Mouse (Mus musculus) CH12.LX (cell line): Measurements from ENCODE around the gene Cep55. TPM values are rescaled to one million over a fixed set of nuclear protein-coding genes. Genes with fewer than 3 reads are reported as not detected.

Source experiments
- DNase-seq: peaks from one replicate; pipeline ENCODE4 v3.0.0-alpha.2; 2013; ENCODE audit errors: extremely low read depth
- H3K27ac ChIP-seq: 2 replicates; pipeline ENCODE4 v1.5.1; 2012; ENCODE audit warnings: low read depth, mild to moderate bottlenecking, control low read depth, moderate library complexity; ENCODE audit not compliant: insufficient read depth
- H3K27me3 ChIP-seq: replicated peaks from 2 replicates; pipeline ENCODE3; 2012; ENCODE audit warnings: inconsistent platforms
- H3K36me3 ChIP-seq, 2 experiments: replicated peaks in 1 of 2; 2 replicates each; pipeline versions ENCODE3 to v1.6.1; 2012; ENCODE audit warnings: inconsistent platforms in 1 of 2, low read length in 1 of 2, mild to moderate bottlenecking in 1 of 2, mixed read lengths in 1 of 2, moderate library complexity in 1 of 2; ENCODE audit not compliant: control insufficient read depth in 1 of 2, insufficient read depth in 1 of 2
- H3K4me1 ChIP-seq, 2 experiments: 2 replicates each; pipeline ENCODE4 v1.6.1; 2012; ENCODE audit warnings: inconsistent platforms in 1 of 2, moderate library complexity in 1 of 2; ENCODE audit not compliant: insufficient read depth in 2 of 2, control insufficient read depth in 1 of 2
- H3K4me2 ChIP-seq: 2 replicates; pipeline ENCODE4 v1.6.1; 2012; ENCODE audit warnings: low read depth, mild to moderate bottlenecking, control low read depth; ENCODE audit not compliant: poor library complexity, insufficient read depth, severe bottlenecking
- H3K4me3 ChIP-seq, 3 experiments: fragments of 150-350 bp in 1 of 3; sonication (generic) in 1 of 3; replicated peaks in 1 of 3; 2 replicates each; pipeline versions ENCODE3 to v1.5.1; 2011 to 2012; ENCODE audit warnings: low read depth in 2 of 3, low read length in 2 of 3, mild to moderate bottlenecking in 2 of 3, moderate library complexity in 2 of 3, control low read depth in 1 of 3, improper control_type of control experiment in 1 of 3, inconsistent platforms in 1 of 3, mixed read lengths in 1 of 3; ENCODE audit not compliant: poor library complexity in 1 of 3
- H3K79me2 ChIP-seq: replicated peaks from 2 replicates; pipeline ENCODE4 v1.6.1; 2012; ENCODE audit warnings: mild to moderate bottlenecking, moderate library complexity; ENCODE audit not compliant: control insufficient read depth, poor library complexity, insufficient read depth, severe bottlenecking; ENCODE audit errors: extremely low read depth
- H3K9ac ChIP-seq: 2 replicates; pipeline ENCODE4 v1.6.1; 2012; ENCODE audit warnings: low read depth, mild to moderate bottlenecking, control low read depth, moderate library complexity; ENCODE audit not compliant: insufficient read depth
- H3K9me3 ChIP-seq: replicated peaks from 2 replicates; pipeline ENCODE3; 2012; ENCODE audit warnings: low read length, inconsistent platforms, mixed read lengths
- BHLHE40 ChIP-seq: IDR thresholded peaks from 2 replicates; pipeline ENCODE4 v1.6.1; 2011; ENCODE audit warnings: mild to moderate bottlenecking, low read depth, low read length, improper control_type of control experiment
- CHD1 ChIP-seq: IDR thresholded peaks from 2 replicates; pipeline ENCODE4 v1.6.1; 2012; ENCODE audit warnings: low read depth, low read length, improper control_type of control experiment, inconsistent platforms
- CTCF ChIP-seq, 2 experiments: IDR thresholded peaks in 1 of 2; conservative IDR thresholded peaks in 1 of 2; 2 replicates each; pipeline ENCODE4 v1.5.1; 2011 to 2012; ENCODE audit warnings: low read depth in 2 of 2, low read length in 2 of 2, improper control_type of control experiment in 1 of 2, inconsistent platforms in 1 of 2, mild to moderate bottlenecking in 1 of 2, moderate library complexity in 1 of 2
- E2F4 ChIP-seq: IDR thresholded peaks from 2 replicates; pipeline ENCODE4 v1.6.1; 2011; ENCODE audit warnings: low read depth, low read length, improper control_type of control experiment; ENCODE audit not compliant: insufficient replicate concordance
- ETS1 ChIP-seq: conservative IDR thresholded peaks from 2 replicates; pipeline ENCODE4 v1.6.1; 2012; ENCODE audit warnings: low read depth, mild to moderate bottlenecking, inconsistent platforms, low read length, improper control_type of control experiment, moderate library complexity
- GABPA ChIP-seq: IDR thresholded peaks from 2 replicates; pipeline ENCODE4 v1.6.1; 2012; ENCODE audit warnings: low read depth, low read length, improper control_type of control experiment, inconsistent platforms; ENCODE audit not compliant: insufficient replicate concordance
- IRF4 ChIP-seq: IDR thresholded peaks from 2 replicates; pipeline ENCODE4 v1.6.1; 2014; ENCODE audit warnings: low read depth, mild to moderate bottlenecking, inconsistent platforms, low read length, improper control_type of control experiment
- JUN ChIP-seq: IDR thresholded peaks from 2 replicates; pipeline ENCODE4 v1.6.1; 2011; ENCODE audit warnings: low read depth, mild to moderate bottlenecking, low read length, improper control_type of control experiment, moderate library complexity; ENCODE audit not compliant: insufficient read depth
- MAFK ChIP-seq: IDR thresholded peaks from 2 replicates; pipeline ENCODE4 v1.6.1; 2011; ENCODE audit warnings: low read length, improper control_type of control experiment; ENCODE audit not compliant: insufficient replicate concordance
- MAX ChIP-seq: IDR thresholded peaks from 2 replicates; pipeline ENCODE4 v1.6.1; 2011; ENCODE audit warnings: low read length, improper control_type of control experiment
- MAZ ChIP-seq: IDR thresholded peaks from 2 replicates; pipeline ENCODE4 v1.6.1; 2012; ENCODE audit warnings: low read depth, mild to moderate bottlenecking, inconsistent platforms, low read length, improper control_type of control experiment, moderate library complexity
- MEF2A ChIP-seq: IDR thresholded peaks from 2 replicates; pipeline ENCODE4 v1.6.1; 2014; ENCODE audit warnings: low read depth, mild to moderate bottlenecking, inconsistent platforms, low read length, improper control_type of control experiment, borderline replicate concordance
- MXI1 ChIP-seq: IDR thresholded peaks from 2 replicates; pipeline ENCODE4 v1.6.1; 2011; ENCODE audit warnings: mild to moderate bottlenecking, low read depth, low read length, improper control_type of control experiment
- MYC ChIP-seq: IDR thresholded peaks from 2 replicates; pipeline ENCODE4 v1.6.1; 2011; ENCODE audit warnings: low read depth, mild to moderate bottlenecking, improper control_type of control experiment, low read length
- PAX5 ChIP-seq: IDR thresholded peaks from 2 replicates; pipeline ENCODE4 v1.6.1; 2012; ENCODE audit warnings: low read length, inconsistent platforms, mixed read lengths
- POLR2AphosphoS2 ChIP-seq: IDR thresholded peaks from 2 replicates; pipeline ENCODE4 v1.6.1; 2011; ENCODE audit warnings: low read depth, low read length, improper control_type of control experiment
- RAD21 ChIP-seq: IDR thresholded peaks from 2 replicates; pipeline ENCODE4 v1.6.1; 2011; ENCODE audit warnings: low read depth, mild to moderate bottlenecking, low read length, improper control_type of control experiment, moderate library complexity
- SIN3A ChIP-seq: IDR thresholded peaks from 2 replicates; pipeline ENCODE4 v1.6.1; 2012; ENCODE audit warnings: low read length, improper control_type of control experiment, inconsistent platforms
- SMC3 ChIP-seq: IDR thresholded peaks from 2 replicates; pipeline ENCODE4 v1.6.1; 2011; ENCODE audit warnings: low read depth, low read length, improper control_type of control experiment
- TCF12 ChIP-seq: IDR thresholded peaks from 2 replicates; pipeline ENCODE4 v1.6.1; 2014; ENCODE audit warnings: low read depth, mild to moderate bottlenecking, inconsistent platforms, low read length, improper control_type of control experiment
- UBTF ChIP-seq: IDR thresholded peaks from 2 replicates; pipeline ENCODE4 v1.6.1; 2012; ENCODE audit warnings: low read depth, mild to moderate bottlenecking, inconsistent platforms, low read length, improper control_type of control experiment, moderate library complexity
- USF1 ChIP-seq: IDR thresholded peaks from 2 replicates; pipeline ENCODE4 v1.6.1; 2014; ENCODE audit warnings: low read depth, mild to moderate bottlenecking, inconsistent platforms, low read length, improper control_type of control experiment
- ZKSCAN1 ChIP-seq: IDR thresholded peaks from 2 replicates; pipeline ENCODE4 v1.6.1; 2012; ENCODE audit warnings: low read depth, inconsistent platforms, low read length, improper control_type of control experiment, borderline replicate concordance
- dilution Hi-C: fragments of 300-500 bp; cut with MboI; formaldehyde crosslinking; loops from 2 replicates; pipeline ENCODE4 v1.14.3; 2020; ENCODE audit warnings: low sequenced_read_pairs; ENCODE audit not compliant: extremely low pct_unique_long_range_greater_than_20kb, extremely low pct_ligation_motif_present
- in situ Hi-C: fragments of 300-500 bp; cut with MboI; formaldehyde crosslinking; loops from 3 replicates; pipeline ENCODE4 v1.14.3; 2019; ENCODE audit warnings: low sequenced_read_pairs, low pct_ligation_motif_present, low pct_unique_long_range_greater_than_20kb, mixed read lengths
- polyA plus RNA-seq: library from polyadenylated mRNA; unstranded; fragments of >175 nt; gene quantifications from 2 replicates; pipeline ENCODE4 v1.2.1, GENCODE M21; 2012; ENCODE audit warnings: low read depth; ENCODE audit not compliant: insufficient read length
- total RNA-seq, 2 experiments: library from RNA; depleted of rRNA; stranded (reverse); fragments of 300-350 nt in 1 of 2; fragments of >200 nt in 1 of 2; gene quantifications; 2 replicates each; pipeline ENCODE4 v1.2.3; 2012 to 2014

Cep55 gene
- total and polyA plus RNA-seq, 3 experiments, result 29.6 to 76.2 (median 64.2) TPM

GRCm38 (mm10) chr19:38032993-38033734, 21.6 kb upstream of the Cep55 start:
- Histone ChIP-seq H3K4me1 (peaks cover 6 to 34% of the 10 kb centered on the region in 2 experiments; a peak in 3 of 4 replicates), H3K4me3 (no peak overlapping the region), H3K79me2 (no peaks in the 10 kb centered on the region), H3K9me3 (no peaks in the 10 kb centered on the region), H3K4me2 (no peak overlapping the region), H3K36me3 (no peaks in the 10 kb centered on the region), H3K9ac (no peak overlapping the region), H3K27me3 (no peaks in the 10 kb centered on the region), H3K27ac (no peak overlapping the region)
- in situ Hi-C loops (no loop called here), dilution Hi-C loops (no loop called here)
- TF ChIP-seq BHLHE40 (no peak), SIN3A (no peak), CHD1 (no peak), ETS1 (no peak), MXI1 (no peak), MYC (no peak), USF1 (no peak), MAZ (no peak), SMC3 (no peak), ZKSCAN1 (no peak), UBTF (no peak), RAD21 (no peak), GABPA (no peak), JUN (no peak), IRF4 (no peak), POLR2AphosphoS2 (no peak), MAX (no peak), MAFK (no peak)
- DNase-seq, result no peak

GRCm38 (mm10) chr19:38033735-38034057, 21.1 kb upstream of the Cep55 start:
- Histone ChIP-seq H3K9me3 (no peaks in the 10 kb centered on the region), H3K27me3 (no peaks in the 10 kb centered on the region), H3K4me1 (peaks cover 6 to 29% of the 10 kb centered on the region in 2 experiments; a peak in 3 of 4 replicates), H3K79me2 (no peaks in the 10 kb centered on the region), H3K27ac (no peak overlapping the region), H3K4me2 (no peak overlapping the region), H3K9ac (no peak overlapping the region), H3K4me3 (no peak overlapping the region), H3K36me3 (no peaks in the 10 kb centered on the region)
- TF ChIP-seq CTCF (conservative IDR thresholded peaks at IDR 0.05 in 1 of 2, IDR thresholded peaks at IDR 0.05 in 1 of 2; ENCODE audit: low read depth in 2 of 2, low read length in 2 of 2) (no peak), E2F4 (no peak), PAX5 (no peak), MEF2A (no peak), SMC3 (no peak), TCF12 (no peak)
- no peak for DNase-seq
- in situ Hi-C loops, result no loop called here
- dilution Hi-C loops, result no loop called here
